Mouse (Mus musculus): ENCODE results near the gene Ctnnbl1.

The Ctnnbl1 gene

GRCm38 (mm10) chr2:157793851-157794332, 56.7 kb downstream of the Ctnnbl1 start:
- DNase-seq (ENCODE audit: low spot score): no peak

GRCm38 (mm10) chr2:157795627-157796423, 58.6 kb downstream of the Ctnnbl1 start:
- DNase-seq (ENCODE audit: low spot score): no peak

GRCm38 (mm10) chr2:157799533-157799932, 62.3 kb downstream of the Ctnnbl1 start:
- DNase-seq (ENCODE audit: low spot score): no peak

GRCm38 (mm10) chr2:157800288-157800687, 63.1 kb downstream of the Ctnnbl1 start:
- no peak for DNase-seq (ENCODE audit: low spot score)

- no peak for DNase-seq (ENCODE audit: low spot score)
Measured at GRCm38 (mm10) chr2:157800746-157801501, 63.7 kb downstream of the Ctnnbl1 start.

- no peak for DNase-seq (ENCODE audit: low spot score)
Measured at GRCm38 (mm10) chr2:157801505-157802357, 64.5 kb downstream of the Ctnnbl1 start.

GRCm38 (mm10) chr2:157802666-157803065, 65.5 kb downstream of the Ctnnbl1 start:
- no peak for DNase-seq (ENCODE audit: low spot score)

GRCm38 (mm10) chr2:157804388-157804787, 67.2 kb downstream of the Ctnnbl1 start:
- no peak for DNase-seq (ENCODE audit: low spot score)

- no peak for DNase-seq (ENCODE audit: low spot score)
Measured at GRCm38 (mm10) chr2:157805091-157805490, 67.9 kb downstream of the Ctnnbl1 start.

GRCm38 (mm10) chr2:157807076-157807475, 69.9 kb downstream of the Ctnnbl1 start:
- DNase-seq (ENCODE audit: low spot score): no peak

- no peak for DNase-seq (ENCODE audit: low spot score)
Measured at GRCm38 (mm10) chr2:157807621-157808367, 70.6 kb downstream of the Ctnnbl1 start.

GRCm38 (mm10) chr2:157808368-157808923, 71.2 kb downstream of the Ctnnbl1 start:
- DNase-seq (ENCODE audit: low spot score): no peak

GRCm38 (mm10) chr2:157809341-157809740, 72.1 kb downstream of the Ctnnbl1 start:
- DNase-seq (ENCODE audit: low spot score): no peak

GRCm38 (mm10) chr2:157810749-157811148, 73.5 kb downstream of the Ctnnbl1 start:
- DNase-seq (ENCODE audit: low spot score): no peak

GRCm38 (mm10) chr2:157813121-157813520, 75.9 kb downstream of the Ctnnbl1 start:
- DNase-seq (ENCODE audit: low spot score): no peak

GRCm38 (mm10) chr2:157814116-157814964, 77.1 kb downstream of the Ctnnbl1 start:
- peak; percentile 1 for DNase-seq (ENCODE audit: low spot score)

GRCm38 (mm10) chr2:157814965-157815283, 77.7 kb downstream of the Ctnnbl1 start:
- no peak for DNase-seq (ENCODE audit: low spot score)

GRCm38 (mm10) chr2:157817672-157818071, 80.5 kb downstream of the Ctnnbl1 start:
- no peak for DNase-seq (ENCODE audit: low spot score)

- DNase-seq (ENCODE audit: low spot score): no peak
Measured at GRCm38 (mm10) chr2:157818576-157819320, 81.5 kb downstream of the Ctnnbl1 start.

- no peak for DNase-seq (ENCODE audit: low spot score)
Measured at GRCm38 (mm10) chr2:157819401-157819800, 82.2 kb downstream of the Ctnnbl1 start.
